Mouse (Mus musculus): ENCODE measurements around the gene Gm10490. TPM values are rescaled to one million over a fixed set of nuclear protein-coding genes. Genes with fewer than 3 reads are reported as not detected.

The Gm10490 gene
- not detected for polyA plus RNA-seq (2017; shearing (Covaris generic))

DNA sequence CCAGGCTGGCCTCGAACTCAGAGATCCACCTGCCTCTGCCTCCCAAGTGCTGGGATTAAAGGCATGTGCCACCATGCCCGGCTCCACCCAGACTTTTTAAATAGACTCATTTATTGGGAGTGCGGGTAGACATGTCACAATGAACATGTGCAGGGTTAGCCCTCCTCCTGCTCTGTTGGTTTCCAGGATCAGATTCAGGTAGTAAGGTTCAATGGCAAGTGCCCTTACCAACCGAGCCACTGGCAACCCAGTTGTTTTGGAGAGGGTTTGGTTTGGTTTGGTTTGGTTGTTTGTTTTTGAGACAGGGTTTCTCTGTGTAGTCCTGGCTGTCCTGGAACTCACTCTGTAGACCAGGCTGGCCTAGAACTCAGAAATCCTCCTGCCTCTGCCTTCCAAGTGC lies at the start of gene Gm10490:
Gene Gm10490, plus strand, starts transcription at position 301 of the 400 bp plus-strand sequence.

DNA sequence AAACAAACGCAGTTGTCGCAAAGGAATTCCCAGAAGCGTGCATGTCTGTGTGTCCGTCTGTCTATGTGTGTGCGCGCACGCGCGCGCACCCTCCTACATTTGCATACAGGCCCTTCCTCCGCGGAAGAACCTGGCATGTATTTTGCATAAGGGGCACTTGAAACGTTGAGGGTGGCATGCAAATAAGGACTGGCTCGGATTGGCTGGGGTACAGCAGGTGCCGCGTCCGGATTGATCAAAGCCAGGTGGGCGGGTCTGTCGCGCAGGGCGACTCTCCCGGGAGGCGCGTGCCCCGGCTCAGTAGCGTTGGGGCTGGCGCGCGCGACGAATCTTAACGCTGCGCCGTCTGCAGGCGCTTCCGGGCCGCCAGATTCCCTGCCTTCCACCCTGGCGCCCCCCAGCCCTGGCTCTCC lies 31.3 kb upstream of the Gm10490 start, which contains the start of gene Pim2:
Gene Pim2, plus strand, starts transcription at position 256 of the 413 bp plus-strand sequence.

DNA sequence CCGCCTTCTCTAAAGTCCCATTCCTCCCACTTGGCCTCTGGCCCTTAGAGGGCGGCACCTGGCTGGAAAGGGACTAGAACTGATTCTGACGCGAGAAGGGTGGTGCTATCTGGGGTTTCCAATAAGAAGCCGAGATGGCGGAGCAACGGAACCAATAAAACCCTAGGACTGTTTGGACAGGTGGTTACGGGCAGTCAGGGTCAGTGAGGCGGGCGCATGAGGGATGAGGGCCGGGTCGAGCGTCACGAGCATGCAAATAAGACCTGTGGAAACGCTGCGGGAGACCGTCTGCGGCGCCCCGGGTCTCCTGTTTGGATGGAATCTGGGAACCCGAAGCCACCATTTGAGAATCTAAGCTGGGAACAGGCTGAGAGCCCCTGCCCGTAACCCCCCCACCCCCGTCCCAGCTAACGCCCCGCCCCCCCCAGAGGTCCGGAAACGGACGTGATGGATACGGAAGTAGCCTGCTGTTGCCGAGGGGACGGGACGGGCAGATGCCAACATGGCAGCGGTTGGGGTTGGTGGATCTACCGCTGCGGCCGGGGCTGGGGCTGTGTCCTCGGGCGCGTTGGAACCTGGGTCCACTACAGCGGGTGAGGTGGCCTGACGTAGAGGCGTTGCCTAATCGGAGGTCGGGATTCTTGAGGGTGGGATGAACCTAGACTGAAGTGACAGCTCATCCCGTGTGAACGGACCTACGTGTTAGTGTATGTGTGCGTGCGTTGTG lies 25.3 kb upstream of the Gm10490 start, which contains the start of gene Slc35a2:
Gene Slc35a2, plus strand, starts transcription at position 188 of the 727 bp plus-strand sequence.

DNA sequence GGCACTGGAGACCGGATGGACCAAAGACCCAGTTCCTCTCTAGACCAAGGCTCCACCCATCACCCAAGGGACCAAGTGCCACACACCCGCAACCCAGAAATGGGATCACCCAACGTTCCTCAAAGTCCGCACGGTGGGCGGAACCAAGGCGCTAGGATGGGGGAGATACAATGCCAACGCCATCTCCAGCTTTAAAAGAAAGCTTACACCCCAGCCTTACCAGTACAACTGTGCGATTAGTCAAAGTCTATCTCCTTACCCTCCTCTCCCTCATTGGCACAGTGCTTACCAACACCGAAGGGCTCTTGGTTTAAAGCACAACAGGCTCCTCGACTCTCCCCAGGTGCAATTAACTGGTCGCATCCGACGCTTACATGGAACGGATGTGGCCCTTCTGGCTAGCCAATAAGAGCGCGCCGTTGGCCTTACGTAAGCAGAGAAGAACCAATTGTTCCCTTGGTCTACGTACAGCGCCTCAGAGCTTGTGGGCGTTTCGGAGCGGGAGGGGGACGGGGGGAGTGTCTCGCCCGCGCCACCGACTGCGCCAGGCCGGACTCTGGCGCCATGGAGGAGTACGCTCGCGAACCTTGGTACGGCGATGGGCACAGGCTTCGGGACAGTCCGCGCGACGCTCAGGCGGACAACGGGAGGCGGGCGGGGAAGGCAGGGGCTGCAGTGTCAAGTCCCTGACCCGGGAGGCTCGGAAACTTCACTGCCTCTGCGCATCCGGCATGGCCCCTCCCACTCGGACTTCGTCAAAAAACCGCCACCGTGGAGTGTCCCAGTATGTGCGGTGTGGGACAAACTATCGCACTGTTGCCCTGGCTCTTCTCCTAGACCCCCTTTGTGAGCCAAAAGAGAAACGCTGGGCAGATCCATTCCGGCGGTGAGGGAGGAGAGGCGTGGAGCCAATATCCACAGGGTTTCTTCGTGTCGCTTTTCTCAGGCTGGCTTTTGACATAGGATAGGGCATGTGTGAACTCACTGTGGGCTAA lies 10.2 kb upstream of the Gm10490 start, which contains the start of the genes Pqbp1 and Timm17b:
Gene Pqbp1, minus strand, starts transcription at position 390 of the 995 bp plus-strand sequence.
Gene Timm17b, plus strand, starts transcription at position 478 of the 995 bp plus-strand sequence.

DNA sequence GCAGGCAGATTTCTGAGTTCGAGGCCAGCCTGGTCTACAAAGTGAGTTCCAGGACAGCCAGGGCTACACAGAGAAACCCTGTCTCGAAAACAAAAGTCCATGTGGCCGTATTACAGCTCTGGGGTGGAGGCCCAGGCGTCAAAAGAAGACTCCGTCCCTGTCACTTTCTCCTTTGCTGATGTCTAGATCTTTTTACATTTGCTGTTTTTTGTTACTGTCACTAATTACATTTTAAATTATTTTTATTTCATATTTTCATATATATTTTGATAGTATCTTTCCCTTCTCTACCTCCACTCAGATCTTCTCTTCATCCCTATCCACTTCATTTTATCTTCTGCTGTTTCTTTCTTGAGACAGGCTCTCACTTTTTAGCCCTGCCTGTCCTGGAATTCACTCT lies 1.6 kb upstream of the Gm10490 start, which contains the start of gene Gm10491:
Gene Gm10491, minus strand, starts transcription at position 101 of the 400 bp plus-strand sequence.

DNA sequence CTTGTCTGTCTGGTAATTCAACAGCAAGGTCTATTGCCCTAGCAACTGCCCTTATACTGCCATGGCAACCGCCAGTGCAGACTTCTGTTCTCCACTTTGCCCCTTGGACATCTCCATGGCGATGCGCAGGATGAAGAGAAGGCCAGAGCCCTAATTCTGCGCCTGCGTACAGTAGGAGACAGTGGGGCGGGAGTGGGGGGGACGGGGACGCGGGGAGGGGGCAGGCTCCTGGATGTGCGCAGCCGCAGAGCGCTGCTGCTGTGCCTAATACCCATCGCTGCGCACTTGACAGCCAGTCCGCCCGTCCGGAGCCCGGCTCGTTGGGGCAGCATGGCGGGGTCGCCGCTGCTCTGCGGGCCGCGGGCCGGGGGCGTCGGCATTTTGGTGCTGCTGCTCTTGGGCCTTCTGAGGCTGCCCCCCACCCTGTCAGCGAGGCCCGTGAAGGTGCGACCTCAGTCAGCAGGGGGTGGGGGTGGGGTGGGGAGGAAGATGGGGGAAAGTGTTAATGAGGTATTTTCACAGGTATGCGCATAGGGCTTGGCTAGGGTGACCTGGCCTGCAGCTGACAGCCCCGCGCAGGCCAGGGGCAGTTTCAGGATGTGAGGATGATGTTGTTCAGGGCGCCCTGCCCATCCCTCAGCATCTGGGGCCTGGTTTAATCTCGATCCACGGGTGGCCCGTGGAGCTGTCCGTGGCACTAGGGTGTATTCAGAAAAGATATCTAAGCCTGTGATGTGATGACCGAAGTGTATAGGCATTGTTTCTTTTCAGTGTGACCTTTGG lies 10.4 kb downstream of the Gm10490 start, which contains the start of gene Pcsk1n:
Gene Pcsk1n, plus strand, starts transcription at position 222 of the 783 bp plus-strand sequence.

DNA sequence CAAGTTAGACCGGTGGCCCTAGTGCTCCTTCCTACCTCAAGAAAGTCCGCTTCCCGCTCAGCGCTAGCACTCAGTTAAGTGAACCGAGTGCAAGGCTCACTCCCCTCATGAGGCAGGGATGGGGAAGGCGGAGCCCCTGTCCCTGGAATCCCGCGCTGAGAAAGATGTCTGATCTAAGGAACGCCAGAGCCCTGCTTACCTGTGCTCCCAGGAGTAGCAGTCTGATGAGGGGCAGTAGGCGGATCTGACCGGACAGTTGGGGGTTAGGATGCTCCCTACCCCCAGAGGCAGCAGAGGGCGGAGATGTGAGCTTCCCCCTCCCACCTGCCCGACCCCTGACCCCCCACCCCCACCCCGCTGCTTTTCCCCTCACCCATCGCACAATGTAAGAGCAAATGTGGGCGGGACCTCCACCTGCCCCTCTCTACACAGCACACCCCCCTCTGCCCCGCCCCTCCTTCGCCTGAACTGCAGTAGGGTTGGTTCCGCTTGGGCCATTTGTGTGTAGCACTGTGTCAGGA lies 19.0 kb downstream of the Gm10490 start, which contains the start of gene Eras:
Gene Eras, minus strand, starts transcription at position 338 of the 521 bp plus-strand sequence.

DNA sequence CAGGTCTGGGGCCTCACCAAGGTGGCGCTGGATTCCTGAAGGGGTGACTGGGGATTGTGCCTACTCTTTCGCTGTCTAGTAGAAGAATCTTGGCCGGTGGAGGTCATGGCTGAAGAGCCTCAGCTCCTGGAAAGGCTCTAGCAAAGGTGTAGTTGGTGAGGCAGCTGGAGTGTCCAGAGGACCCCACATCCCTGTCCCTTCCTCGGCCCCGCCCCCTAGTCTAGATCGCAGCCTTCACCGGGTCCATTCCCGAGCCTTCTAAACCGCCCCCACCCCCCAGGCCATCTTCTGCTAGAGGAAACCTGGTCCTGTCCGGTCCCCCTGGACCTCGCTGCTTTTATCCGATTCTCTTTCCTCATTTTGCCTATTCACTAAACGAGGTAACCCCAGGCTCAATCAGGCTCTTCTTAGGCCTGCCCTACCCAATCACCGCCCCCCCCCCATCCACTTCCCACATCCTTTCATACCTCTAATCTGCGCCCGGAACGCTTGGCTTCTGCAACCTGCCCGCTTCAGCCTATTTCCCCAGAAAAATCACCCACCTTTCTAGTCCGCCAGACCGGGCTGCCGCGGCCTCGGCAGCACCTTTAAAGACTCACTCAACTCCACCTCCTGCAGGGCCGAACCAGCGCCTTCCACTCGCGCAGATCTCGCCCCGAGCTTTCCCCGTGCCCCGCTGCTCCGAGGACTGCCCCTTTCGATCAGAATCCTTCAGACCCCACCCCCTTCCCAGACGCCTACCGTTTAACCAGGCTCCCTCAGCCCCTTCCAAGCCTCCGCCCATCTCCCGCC lies 38.0 kb downstream of the Gm10490 start, which contains the start of gene Hdac6:
Gene Hdac6, minus strand, starts transcription at position 782 of the 792 bp plus-strand sequence.

Other genes starting within 250 kb of the Gm10490 start
- gene Plp2, start 238.2 kb upstream of the Gm10490 start, polyA plus RNA-seq (2017; shearing (Covaris generic)), result 122 TPM
- gene Magix, start 228.3 kb upstream of the Gm10490 start, polyA plus RNA-seq (2017; shearing (Covaris generic)), result not detected
- 87.5 TPM for gene Gpkow, start 212.4 kb upstream of the Gm10490 start, polyA plus RNA-seq (2017; shearing (Covaris generic))
- 79.9 TPM for gene Wdr45, start 195.2 kb upstream of the Gm10490 start, polyA plus RNA-seq (2017; shearing (Covaris generic))
- not detected for gene Gm45208, start 187.3 kb upstream of the Gm10490 start, polyA plus RNA-seq (2017; shearing (Covaris generic))
- gene Praf2, start 181.1 kb upstream of the Gm10490 start, polyA plus RNA-seq (2017; shearing (Covaris generic)), result 40.0 TPM
- gene Ccdc120, start 158.6 kb upstream of the Gm10490 start, polyA plus RNA-seq (2017; shearing (Covaris generic)), result 0.29 TPM
- 55.8 TPM for gene Tfe3, start 147.0 kb upstream of the Gm10490 start, polyA plus RNA-seq (2017; shearing (Covaris generic))
- 120 TPM for gene Gripap1, start 119.8 kb upstream of the Gm10490 start, polyA plus RNA-seq (2017; shearing (Covaris generic))
- 1.6 TPM for gene Kcnd1, start 87.3 kb upstream of the Gm10490 start, polyA plus RNA-seq (2017; shearing (Covaris generic))
- 22.0 TPM for gene Otud5, start 68.2 kb upstream of the Gm10490 start, polyA plus RNA-seq (2017; shearing (Covaris generic))
- 85.7 TPM for gene Pim2, start 31.3 kb upstream of the Gm10490 start, polyA plus RNA-seq (2017; shearing (Covaris generic))
- 44.9 TPM for gene Slc35a2, start 25.5 kb upstream of the Gm10490 start, polyA plus RNA-seq (2017; shearing (Covaris generic))
- gene Pqbp1, start 10.3 kb upstream of the Gm10490 start, polyA plus RNA-seq (2017; shearing (Covaris generic)), result 158 TPM
- 162 TPM for gene Timm17b, start 10.2 kb upstream of the Gm10490 start, polyA plus RNA-seq (2017; shearing (Covaris generic))
- not detected for gene Gm10491, start 1.7 kb upstream of the Gm10490 start, polyA plus RNA-seq (2017; shearing (Covaris generic))
- not detected for gene Pcsk1n, start 10.3 kb downstream of the Gm10490 start, polyA plus RNA-seq (2017; shearing (Covaris generic))
- gene Eras, start 19.1 kb downstream of the Gm10490 start, polyA plus RNA-seq (2017; shearing (Covaris generic)), result not detected
- 26.4 TPM for gene Hdac6, start 38.3 kb downstream of the Gm10490 start, polyA plus RNA-seq (2017; shearing (Covaris generic))
- 39.8 TPM for gene Gata1, start 68.5 kb downstream of the Gm10490 start, polyA plus RNA-seq (2017; shearing (Covaris generic))
- not detected for gene Glod5, start 109.0 kb downstream of the Gm10490 start, polyA plus RNA-seq (2017; shearing (Covaris generic))
- gene Suv39h1, start 165.2 kb downstream of the Gm10490 start, polyA plus RNA-seq (2017; shearing (Covaris generic)), result 31.3 TPM
- gene Was, start 181.0 kb downstream of the Gm10490 start, polyA plus RNA-seq (2017; shearing (Covaris generic)), result 74.8 TPM
- gene Wdr13, start 223.3 kb downstream of the Gm10490 start, polyA plus RNA-seq (2017; shearing (Covaris generic)), result 36.5 TPM
- gene Rbm3, start 236.3 kb downstream of the Gm10490 start, polyA plus RNA-seq (2017; shearing (Covaris generic)), result 601 TPM